Mouse (Mus musculus): ENCODE results near the gene Glipr2. TPM values are rescaled to one million over a fixed set of nuclear protein-coding genes. Genes with fewer than 3 reads are reported as not detected.

Gene Glipr2
- polyA plus RNA-seq (2015; fragmentation: Nextera tagmentation; extraction: Ambion mirVana) = 57.8 and 59.6 TPM in 2 replicates

- under 1% methylated on average over 45 of the region's 45 CpGs for WGBS
These were observed at the start of gene Glipr2 for GRCm38 (mm10) chr4:43957292-43957845. Gene Glipr2, plus strand, starts transcription at chr4:43957401.

GRCm38 (mm10) chr4:43918221-43918620 is 39.0 kb upstream of the Glipr2 start:
- Histone ChIP-seq H3K4me2 (ENCODE audit: low read depth, low read length) (no peak overlapping the region), H3K27me3 (ENCODE audit: control insufficient read depth, insufficient read depth, low read depth, low read length) (no peaks in the 10 kb centered on the region), H3K36me3 (ENCODE audit: control insufficient read depth, insufficient read depth, low read length) (peaks cover 3% of the 10 kb centered on the region), H3K9ac (ENCODE audit: low read length) (no peak overlapping the region), H3K9me3 (ENCODE audit: control insufficient read depth, low read length) (no peaks in the 10 kb centered on the region), H3K4me1 (replicated peaks; ENCODE audit: control insufficient read depth, insufficient read depth, low read length) (no peaks in the 10 kb centered on the region), H3K4me3 (ENCODE audit: low read length) (no peak overlapping the region), H3K27ac (ENCODE audit: low read length) (no peak overlapping the region)
- WGBS = 84% methylated on average over 5 of the region's 5 CpGs
- ATAC-seq (ENCODE audit: low read depth) = no peak

More at GRCm38 (mm10) chr4:43957292-43957845, at the start of gene Glipr2:
- peak; percentile 96 for ATAC-seq (ENCODE audit: low read depth)
- Histone ChIP-seq H3K9me3 (ENCODE audit: control insufficient read depth, low read length) (no peaks in the 10 kb centered on the region), H3K36me3 (ENCODE audit: control insufficient read depth, insufficient read depth, low read length) (no peaks in the 10 kb centered on the region), H3K4me1 (replicated peaks; ENCODE audit: control insufficient read depth, insufficient read depth, low read length) (peaks cover 10% of the 10 kb centered on the region), H3K27me3 (ENCODE audit: control insufficient read depth, insufficient read depth, low read depth, low read length) (no peaks in the 10 kb centered on the region), H3K4me3 (ENCODE audit: low read length) (peak within 1 kb of the TSS; percentile 71), H3K9ac (ENCODE audit: low read length) (peak within 1 kb of the TSS; percentile 72), H3K4me2 (ENCODE audit: low read depth, low read length) (peak within 1 kb of the TSS; percentile 98), H3K27ac (ENCODE audit: low read length) (peak within 1 kb of the TSS; percentile 80)

GRCm38 (mm10) chr4:43920602-43921001 is 36.6 kb upstream of the Glipr2 start:
- WGBS = 91% methylated on average over 1 of the region's 1 CpGs
- Histone ChIP-seq H3K9me3 (ENCODE audit: control insufficient read depth, low read length) (no peaks in the 10 kb centered on the region), H3K9ac (ENCODE audit: low read length) (no peak overlapping the region), H3K4me2 (ENCODE audit: low read depth, low read length) (no peak overlapping the region), H3K27ac (ENCODE audit: low read length) (no peak overlapping the region), H3K4me3 (ENCODE audit: low read length) (no peak overlapping the region), H3K36me3 (ENCODE audit: control insufficient read depth, insufficient read depth, low read length) (peaks cover 3% of the 10 kb centered on the region), H3K27me3 (ENCODE audit: control insufficient read depth, insufficient read depth, low read depth, low read length) (no peaks in the 10 kb centered on the region), H3K4me1 (replicated peaks; ENCODE audit: control insufficient read depth, insufficient read depth, low read length) (no peaks in the 10 kb centered on the region)
- no peak for ATAC-seq (ENCODE audit: low read depth)

GRCm38 (mm10) chr4:43925125-43925524 is 32.1 kb upstream of the Glipr2 start:
- Histone ChIP-seq H3K9ac (ENCODE audit: low read length) (no peak overlapping the region), H3K36me3 (ENCODE audit: control insufficient read depth, insufficient read depth, low read length) (peaks cover 13% of the 10 kb centered on the region), H3K9me3 (ENCODE audit: control insufficient read depth, low read length) (no peaks in the 10 kb centered on the region), H3K4me2 (ENCODE audit: low read depth, low read length) (no peak overlapping the region), H3K4me1 (replicated peaks; ENCODE audit: control insufficient read depth, insufficient read depth, low read length) (no peaks in the 10 kb centered on the region), H3K27ac (ENCODE audit: low read length) (no peak overlapping the region), H3K27me3 (ENCODE audit: control insufficient read depth, insufficient read depth, low read depth, low read length) (no peaks in the 10 kb centered on the region), H3K4me3 (ENCODE audit: low read length) (no peak overlapping the region)
- WGBS = 83% methylated on average over 6 of the region's 6 CpGs
- ATAC-seq (ENCODE audit: low read depth) = no peak

- H3K9me3 ChIP-seq (ENCODE audit: control insufficient read depth, low read length) = no peaks in the 10 kb centered on the region
- no peaks in the 10 kb centered on the region for H3K27me3 ChIP-seq (ENCODE audit: control insufficient read depth, insufficient read depth, low read depth, low read length)
- H3K9ac ChIP-seq (ENCODE audit: low read length) = no peak overlapping the region
- WGBS = 14% methylated on average over 3 of the region's 3 CpGs
- no peak overlapping the region for H3K4me2 ChIP-seq (ENCODE audit: low read depth, low read length)
- H3K4me3 ChIP-seq (ENCODE audit: low read length) = no peak overlapping the region
- H3K4me1 ChIP-seq (replicated peaks; ENCODE audit: control insufficient read depth, insufficient read depth, low read length) = no peaks in the 10 kb centered on the region
- H3K36me3 ChIP-seq (ENCODE audit: control insufficient read depth, insufficient read depth, low read length) = peaks cover 13% of the 10 kb centered on the region
- ATAC-seq (ENCODE audit: low read depth) = peak; percentile 89
- H3K27ac ChIP-seq (ENCODE audit: low read length) = no peak overlapping the region
These were observed 31.4 kb upstream of the Glipr2 start for GRCm38 (mm10) chr4:43925779-43926178.

GRCm38 (mm10) chr4:43927826-43928225 is 29.4 kb upstream of the Glipr2 start:
- H3K36me3 ChIP-seq (ENCODE audit: control insufficient read depth, insufficient read depth, low read length) = peaks cover 18% of the 10 kb centered on the region
- H3K4me2 ChIP-seq (ENCODE audit: low read depth, low read length) = no peak overlapping the region
- H3K27ac ChIP-seq (ENCODE audit: low read length) = no peak overlapping the region
- H3K4me1 ChIP-seq (replicated peaks; ENCODE audit: control insufficient read depth, insufficient read depth, low read length) = no peaks in the 10 kb centered on the region
- no peaks in the 10 kb centered on the region for H3K9me3 ChIP-seq (ENCODE audit: control insufficient read depth, low read length)
- no peak overlapping the region for H3K9ac ChIP-seq (ENCODE audit: low read length)
- no peaks in the 10 kb centered on the region for H3K27me3 ChIP-seq (ENCODE audit: control insufficient read depth, insufficient read depth, low read depth, low read length)
- ATAC-seq (ENCODE audit: low read depth) = no peak
- WGBS = 88% methylated on average over 3 of the region's 3 CpGs
- H3K4me3 ChIP-seq (ENCODE audit: low read length) = no peak overlapping the region

GRCm38 (mm10) chr4:43931877-43932276 is 25.3 kb upstream of the Glipr2 start:
- ATAC-seq (ENCODE audit: low read depth) = no peak
- no peak overlapping the region for H3K4me2 ChIP-seq (ENCODE audit: low read depth, low read length)
- H3K9ac ChIP-seq (ENCODE audit: low read length) = no peak overlapping the region
- no peaks in the 10 kb centered on the region for H3K9me3 ChIP-seq (ENCODE audit: control insufficient read depth, low read length)
- H3K27me3 ChIP-seq (ENCODE audit: control insufficient read depth, insufficient read depth, low read depth, low read length) = no peaks in the 10 kb centered on the region
- WGBS = 74% methylated on average over 4 of the region's 4 CpGs
- no peaks in the 10 kb centered on the region for H3K4me1 ChIP-seq (replicated peaks; ENCODE audit: control insufficient read depth, insufficient read depth, low read length)
- H3K36me3 ChIP-seq (ENCODE audit: control insufficient read depth, insufficient read depth, low read length) = peaks cover 18% of the 10 kb centered on the region
- H3K4me3 ChIP-seq (ENCODE audit: low read length) = no peak overlapping the region
- no peak overlapping the region for H3K27ac ChIP-seq (ENCODE audit: low read length)

- Histone ChIP-seq H3K4me2 (ENCODE audit: low read depth, low read length) (no peak overlapping the region), H3K27ac (ENCODE audit: low read length) (no peak overlapping the region), H3K27me3 (ENCODE audit: control insufficient read depth, insufficient read depth, low read depth, low read length) (no peaks in the 10 kb centered on the region), H3K4me3 (ENCODE audit: low read length) (no peak overlapping the region), H3K9ac (ENCODE audit: low read length) (no peak overlapping the region), H3K9me3 (ENCODE audit: control insufficient read depth, low read length) (no peaks in the 10 kb centered on the region), H3K36me3 (ENCODE audit: control insufficient read depth, insufficient read depth, low read length) (peaks cover 6% of the 10 kb centered on the region), H3K4me1 (replicated peaks; ENCODE audit: control insufficient read depth, insufficient read depth, low read length) (no peaks in the 10 kb centered on the region)
- 59% methylated on average over 4 of the region's 4 CpGs for WGBS
- no peak for ATAC-seq (ENCODE audit: low read depth)
These were observed 21.0 kb upstream of the Glipr2 start for GRCm38 (mm10) chr4:43936186-43936585.

GRCm38 (mm10) chr4:43936749-43937674 is 20.2 kb upstream of the Glipr2 start:
- H3K4me2 ChIP-seq (ENCODE audit: low read depth, low read length) = no peak overlapping the region
- no peak overlapping the region for H3K27ac ChIP-seq (ENCODE audit: low read length)
- no peak overlapping the region for H3K4me3 ChIP-seq (ENCODE audit: low read length)
- no peaks in the 10 kb centered on the region for H3K4me1 ChIP-seq (replicated peaks; ENCODE audit: control insufficient read depth, insufficient read depth, low read length)
- H3K9me3 ChIP-seq (ENCODE audit: control insufficient read depth, low read length) = no peaks in the 10 kb centered on the region
- ATAC-seq (ENCODE audit: low read depth) = no peak
- H3K27me3 ChIP-seq (ENCODE audit: control insufficient read depth, insufficient read depth, low read depth, low read length) = no peaks in the 10 kb centered on the region
- H3K36me3 ChIP-seq (ENCODE audit: control insufficient read depth, insufficient read depth, low read length) = peaks cover 7% of the 10 kb centered on the region; the same call in 1 of the 2 replicates
- 63% methylated on average over 14 of the region's 14 CpGs for WGBS
- H3K9ac ChIP-seq (ENCODE audit: low read length) = no peak overlapping the region
